Mouse (Mus musculus) megakaryocyte progenitor cell, adult 5-6 weeks (primary cell): Measurements from ENCODE around the gene Tex14. TPM values are rescaled to one million over a fixed set of nuclear protein-coding genes. Genes with fewer than 3 reads are reported as not detected.

Source experiments
- ATAC-seq: replicated peaks from 2 replicates; pipeline ENCODE4 v1.8.0; 2016; ENCODE audit warnings: mild to moderate bottlenecking, moderate TSS enrichment, inconsistent platforms; ENCODE audit not compliant: poor library complexity
- total RNA-seq, 2 experiments: library from RNA; stranded (forward) in 1 of 2; stranded (reverse) in 1 of 2; fragments of 157-497, 149-512 nt in 1 of 2; fragments of 200-1000 nt in 1 of 2; gene quantifications; 2 replicates each; pipeline versions ENCODE4 v1.2.3 to v1.2.4; 2015 to 2017

The Tex14 gene
- total RNA-seq (2015), result 0.07 and 2.4 TPM in 2 replicates
- 0.27 and 0.29 TPM in 2 replicates for total RNA-seq (2017)

- ATAC-seq, result no peak
These were observed at the start of gene Tex14, which contains the start of gene Rad51c for GRCm38 (mm10) chr11:87404876-87405275. Gene Tex14 (plus strand): TSS chr11:87405065. Gene Rad51c (minus strand): TSS chr11:87404954.

GRCm38 (mm10) chr11:87357317-87358300 lies 47.3 kb upstream of the Tex14 start:
- ATAC-seq, result no peak

GRCm38 (mm10) chr11:87358331-87359261 lies 46.3 kb upstream of the Tex14 start, which contains the start of gene Ppm1e:
Gene Ppm1e (minus strand): TSS chr11:87359023.
- ATAC-seq, result peak; percentile 91

- ATAC-seq, result no peak
These were observed 45.6 kb upstream of the Tex14 start for GRCm38 (mm10) chr11:87359262-87359612.

GRCm38 (mm10) chr11:87365120-87365519 lies 39.7 kb upstream of the Tex14 start:
- ATAC-seq, result no peak

- ATAC-seq, result no peak
These were observed 37.8 kb upstream of the Tex14 start for GRCm38 (mm10) chr11:87367061-87367460.

GRCm38 (mm10) chr11:87367865-87368580 lies 36.8 kb upstream of the Tex14 start:
- ATAC-seq, result peak; percentile 100

GRCm38 (mm10) chr11:87384551-87384950 lies 20.3 kb upstream of the Tex14 start:
- ATAC-seq, result no peak

- ATAC-seq, result no peak
These were observed 19.2 kb upstream of the Tex14 start for GRCm38 (mm10) chr11:87385676-87386075.

GRCm38 (mm10) chr11:87393855-87394254 lies 11.0 kb upstream of the Tex14 start:
- peak; percentile 83 for ATAC-seq

GRCm38 (mm10) chr11:87398402-87398801 lies 6.5 kb upstream of the Tex14 start:
- no peak for ATAC-seq

GRCm38 (mm10) chr11:87404111-87404853 lies 583 bp upstream of the Tex14 start:
- peak; percentile 99 for ATAC-seq

GRCm38 (mm10) chr11:87413412-87413811 lies 8.5 kb downstream of the Tex14 start:
- peak; percentile 76 for ATAC-seq

GRCm38 (mm10) chr11:87416120-87416519 lies 11.3 kb downstream of the Tex14 start:
- no peak for ATAC-seq

- ATAC-seq, result no peak
These were observed 16.0 kb downstream of the Tex14 start for GRCm38 (mm10) chr11:87420861-87421260.

- ATAC-seq, result no peak
These were observed 16.9 kb downstream of the Tex14 start for GRCm38 (mm10) chr11:87421760-87422201.

- ATAC-seq, result peak; percentile 54
These were observed 17.9 kb downstream of the Tex14 start for GRCm38 (mm10) chr11:87422511-87423340.

- ATAC-seq, result peak; percentile 23
These were observed 18.9 kb downstream of the Tex14 start for GRCm38 (mm10) chr11:87423551-87424325.
